Mouse (Mus musculus) fat pad, adult 2 months (tissue): ENCODE results near the gene Rtn1.

Experiments used
- DNase-seq: peaks from one replicate; pipeline ENCODE4 v3.0.0-alpha.2; 2011; ENCODE audit warnings: low read depth, low spot score; ENCODE audit errors: extremely low read depth

Rtn1 gene

GRCm38 (mm10) chr12:72285366-72286345 lies 123.2 kb downstream of the Rtn1 start:
- no peak for DNase-seq

- no peak for DNase-seq
These were observed 124.3 kb downstream of the Rtn1 start for GRCm38 (mm10) chr12:72284576-72284975.

GRCm38 (mm10) chr12:72279129-72279875 lies 129.6 kb downstream of the Rtn1 start:
- no peak for DNase-seq

- no peak for DNase-seq
These were observed 135.0 kb downstream of the Rtn1 start for GRCm38 (mm10) chr12:72273721-72274414.

- DNase-seq: no peak
These were observed 141.2 kb downstream of the Rtn1 start for GRCm38 (mm10) chr12:72267614-72268013.

DNA sequence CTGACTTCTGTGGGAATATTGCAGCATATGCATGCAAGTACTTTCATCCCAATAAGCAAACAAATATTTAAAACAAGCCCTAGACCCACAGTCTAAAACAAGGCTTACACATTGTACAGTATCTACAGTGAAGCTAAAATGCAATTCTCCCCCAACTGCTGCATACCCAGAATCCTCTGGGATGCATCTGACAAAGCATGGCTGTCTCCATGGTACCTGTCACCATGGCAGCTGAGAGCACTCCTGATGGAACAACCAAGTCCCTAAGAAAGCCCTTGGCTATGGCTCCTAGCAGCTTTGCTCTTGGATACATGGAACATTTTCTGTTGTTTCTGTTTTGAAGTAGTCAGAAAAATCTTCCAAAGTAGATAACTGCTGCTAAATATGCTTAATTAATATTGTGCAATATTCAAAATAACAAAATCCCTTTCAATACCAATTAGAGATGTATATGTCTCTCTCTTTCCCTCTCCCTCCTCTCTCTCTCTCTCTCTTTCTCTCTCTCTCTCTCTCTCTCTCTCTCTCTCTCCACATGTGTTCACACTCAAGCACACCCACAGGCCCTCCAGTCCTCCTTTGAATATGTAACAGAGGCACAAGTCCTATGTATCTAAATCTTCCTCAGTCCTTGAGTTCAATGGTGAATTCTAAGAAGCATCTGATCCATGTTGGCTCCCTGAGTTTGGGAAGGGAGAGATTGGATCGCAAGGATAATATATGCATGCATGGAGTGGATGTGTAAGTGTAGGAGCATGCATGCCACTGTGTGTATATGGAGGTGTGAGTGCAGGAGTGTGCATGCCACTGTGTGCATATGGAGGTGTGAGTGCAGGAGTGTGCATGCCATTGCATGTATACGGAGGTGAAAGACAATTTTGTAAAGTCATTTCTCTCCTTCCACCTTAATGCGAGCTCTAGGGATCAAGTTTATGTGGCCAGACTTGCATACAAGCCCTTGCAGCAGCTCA lies 143.3 kb downstream of the Rtn1 start:
- no peak for DNase-seq

GRCm38 (mm10) chr12:72263213-72264103 lies 145.4 kb downstream of the Rtn1 start:
- DNase-seq: no peak

GRCm38 (mm10) chr12:72257000-72257399 lies 151.9 kb downstream of the Rtn1 start:
- no peak for DNase-seq

- DNase-seq: no peak
These were observed 155.8 kb downstream of the Rtn1 start for GRCm38 (mm10) chr12:72253040-72253439.

DNA sequence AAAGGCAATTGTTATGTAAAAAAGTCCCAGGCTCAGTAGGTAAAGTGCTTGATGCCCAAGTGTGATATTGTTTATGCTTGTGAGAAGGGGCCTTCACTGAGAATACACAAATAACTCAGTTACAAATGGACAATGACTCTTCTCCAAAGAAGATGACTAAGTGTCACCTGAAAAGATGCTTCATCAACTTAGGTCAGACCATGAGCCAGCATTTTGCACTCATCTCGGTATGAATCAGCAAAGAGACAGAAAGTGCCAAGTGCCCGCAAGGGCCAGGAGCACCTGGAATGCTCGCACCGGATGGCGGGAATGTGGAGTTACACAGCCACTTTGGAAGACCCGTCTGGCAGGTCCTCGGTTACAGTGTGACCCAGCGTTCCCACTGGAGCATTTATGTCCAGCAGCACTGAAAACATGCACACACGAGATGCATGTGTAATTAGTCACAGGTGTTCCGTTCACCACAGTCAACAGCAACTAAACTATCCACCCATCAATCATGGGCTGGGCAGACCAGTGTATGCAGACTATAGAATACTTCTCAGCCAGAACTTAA lies 156.9 kb downstream of the Rtn1 start:
- DNase-seq: no peak

DNA sequence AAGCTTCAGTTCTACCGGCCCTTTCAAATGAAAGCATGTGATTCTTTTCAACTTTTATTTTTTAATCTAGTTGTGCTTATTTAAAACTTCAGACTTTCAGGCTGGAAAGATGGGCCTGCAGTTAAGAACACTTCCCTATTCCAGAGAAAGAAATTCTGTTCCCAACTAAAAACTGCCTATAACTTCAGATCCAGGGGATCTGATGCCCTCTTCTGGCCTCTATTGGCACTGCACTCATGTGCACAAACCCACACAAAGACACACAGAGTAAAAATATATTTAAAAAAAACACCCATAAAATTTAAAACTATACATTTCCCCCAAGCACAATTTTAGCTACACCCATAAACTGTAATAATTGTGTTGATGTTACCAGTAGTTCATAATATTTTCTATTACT lies 163.9 kb downstream of the Rtn1 start:
- no peak for DNase-seq

DNA sequence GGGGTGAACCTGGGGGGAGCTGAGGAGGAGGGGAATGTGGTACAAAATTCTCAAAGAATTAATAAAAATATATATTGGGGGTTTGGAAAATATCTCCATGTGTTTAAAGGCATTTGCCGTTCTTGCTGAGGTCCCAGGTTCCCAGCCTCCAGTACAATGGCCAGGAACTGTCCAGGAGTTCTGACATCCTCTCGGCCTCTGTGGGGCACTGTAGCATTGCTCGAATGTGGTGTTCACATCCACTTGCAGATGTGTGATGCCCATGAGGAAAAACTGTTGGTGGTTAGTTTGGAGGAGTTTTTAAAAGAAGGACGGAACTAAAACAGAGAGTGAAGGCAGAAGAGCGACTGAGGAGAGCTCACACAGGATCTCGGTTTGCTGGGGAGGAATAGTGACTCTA lies 166.0 kb downstream of the Rtn1 start:
- DNase-seq: no peak

DNA sequence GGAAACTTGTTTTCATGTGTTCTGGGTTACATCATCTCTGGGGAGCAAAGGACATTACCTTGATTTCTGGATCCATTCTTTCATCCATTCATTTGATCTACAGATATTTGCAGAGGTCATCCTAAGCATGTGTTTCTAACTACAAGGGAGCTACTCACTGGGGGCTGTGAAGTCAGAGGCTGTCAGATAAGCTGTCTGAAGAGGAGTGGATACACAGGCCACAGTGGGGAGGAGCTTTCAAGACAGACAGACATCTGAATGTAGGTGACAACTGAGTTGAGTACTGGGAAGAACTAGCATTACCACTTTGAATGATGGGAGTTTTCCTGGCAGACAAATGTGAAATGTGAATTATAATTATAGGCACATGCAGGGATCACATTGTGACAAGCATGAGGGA lies 168.3 kb downstream of the Rtn1 start:
- no peak for DNase-seq

DNA sequence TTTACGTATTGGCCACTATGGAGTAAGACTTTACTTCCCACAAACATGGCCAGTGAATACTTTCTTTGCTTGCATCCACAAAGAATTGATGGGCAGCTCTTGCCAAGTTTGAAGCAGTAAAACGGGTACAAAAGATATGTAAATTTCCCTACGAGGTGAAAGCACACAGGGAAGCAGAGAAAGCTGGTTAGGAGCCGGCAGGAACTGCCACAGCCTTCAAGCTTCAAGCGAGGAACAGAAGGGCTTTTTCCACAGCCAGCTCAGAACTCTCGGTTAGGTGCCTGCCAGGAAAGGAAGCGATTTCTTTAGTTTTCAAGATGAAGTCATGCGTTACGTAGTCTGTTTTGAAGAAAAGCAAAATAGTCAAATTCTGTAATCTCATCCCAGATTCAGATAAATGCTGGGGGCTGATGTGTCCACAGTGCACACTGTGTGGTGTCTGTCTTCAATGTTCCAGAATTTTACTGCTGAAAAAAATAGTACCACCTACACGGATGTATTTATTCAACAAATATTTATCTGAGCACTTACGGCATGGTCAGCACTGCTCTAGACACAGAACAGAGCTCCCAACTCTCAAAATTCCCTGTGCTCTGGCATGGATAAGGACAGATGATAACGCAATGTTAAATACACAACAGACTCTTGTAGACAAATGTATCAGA lies 169.5 kb downstream of the Rtn1 start:
- no peak for DNase-seq

GRCm38 (mm10) chr12:72237251-72237650 lies 171.6 kb downstream of the Rtn1 start:
- no peak for DNase-seq

DNA sequence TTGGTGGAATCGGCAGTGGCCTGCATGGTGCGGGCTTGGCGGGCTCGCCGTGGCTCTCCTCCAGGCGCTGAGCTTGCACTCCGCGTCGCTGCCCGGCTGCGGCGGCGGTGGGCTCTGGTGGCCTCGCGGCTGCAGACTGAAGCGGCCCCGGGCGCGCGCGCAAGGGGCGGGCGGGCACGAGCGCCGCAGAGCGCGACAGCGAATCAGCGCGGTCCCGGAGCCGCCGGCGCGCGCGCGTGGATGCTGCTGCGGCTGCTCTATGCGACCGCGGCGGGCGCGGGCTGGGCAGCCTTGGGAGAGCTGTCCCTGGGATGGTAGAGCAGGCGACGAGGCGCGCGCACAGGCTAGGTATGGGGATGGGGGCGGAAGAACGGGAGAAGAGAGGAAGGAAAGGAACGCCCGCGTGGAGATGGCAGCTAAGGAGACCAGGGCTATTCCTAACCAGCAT lies 172.3 kb downstream of the Rtn1 start:
- DNase-seq: no peak

DNA sequence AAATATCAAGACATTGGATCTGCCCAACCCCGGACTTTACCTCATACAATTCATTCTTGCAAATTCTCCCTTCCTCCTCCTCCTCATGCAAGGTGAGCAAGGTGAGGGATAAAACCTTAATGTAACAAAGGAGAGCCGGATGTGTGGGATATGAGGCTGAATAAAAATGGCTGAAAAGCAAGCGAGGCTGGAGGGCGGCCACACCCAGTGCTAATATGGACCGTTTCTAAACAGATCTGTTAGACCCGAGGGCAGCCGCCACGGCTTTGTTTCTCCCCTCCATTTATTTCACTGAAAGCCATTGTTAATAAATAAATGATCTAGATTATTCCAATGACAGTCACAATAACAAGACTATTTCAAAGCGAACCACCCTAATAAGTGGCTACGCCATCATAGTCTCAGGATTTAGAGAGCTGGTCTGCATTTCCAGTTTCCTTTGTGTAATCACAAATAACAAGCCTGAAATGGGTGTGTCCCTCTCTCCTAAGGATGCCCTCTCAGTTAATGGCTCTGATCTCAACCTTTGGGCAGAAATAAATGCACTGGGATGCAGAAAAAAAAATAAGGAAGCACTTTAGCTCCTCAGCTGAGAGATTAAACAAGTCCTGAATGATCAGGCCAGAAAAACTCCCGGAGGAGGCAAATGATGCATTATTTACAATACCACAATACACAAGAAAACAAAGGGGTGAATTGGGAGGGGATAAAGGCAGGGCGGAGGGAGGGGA lies 173.1 kb downstream of the Rtn1 start:
- DNase-seq: no peak

DNA sequence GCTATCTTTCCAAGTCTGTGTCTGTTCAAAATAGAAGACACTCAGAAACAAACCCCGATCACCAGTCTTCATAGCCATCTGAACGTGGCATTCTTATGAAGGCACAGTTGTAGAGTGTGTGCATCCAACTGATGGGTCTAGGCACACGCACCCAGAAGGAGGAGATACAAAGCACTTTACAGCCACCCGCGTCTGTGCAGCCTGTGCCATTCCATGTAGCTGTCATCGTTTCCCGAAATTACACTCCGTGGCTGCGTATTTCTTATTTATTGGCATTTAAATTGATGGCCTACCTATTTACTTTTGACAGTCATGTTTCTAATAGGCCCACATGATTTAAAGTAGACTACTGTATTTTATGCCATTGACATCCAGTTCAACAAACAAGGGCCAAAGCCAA lies 173.9 kb downstream of the Rtn1 start:
- no peak for DNase-seq
